Mouse (Mus musculus) adrenal gland, postnatal 10 days (tissue): ENCODE data around the gene Ccn6. TPM values are rescaled to one million over a fixed set of nuclear protein-coding genes. Genes with fewer than 3 reads are reported as not detected.
A peak's percentile ranks its signal among the peaks of the same experiment; 100 is the strongest.
"Not testable (repeated sequence)": the region's sequence is repeated elsewhere in the genome, so short reads cannot be mapped to it uniquely, and the experiment has no call there.

Experiments
- DNase-seq: peaks from one replicate; pipeline ENCODE4 v3.0.0; 2021; ENCODE audit warnings: mixed read lengths
- long read RNA-seq, 2 experiments: library from polyadenylated mRNA; stranded (forward); transcript quantifications; one replicate each; pipeline ENCODE4 v2.0.0; 2021
- total RNA-seq, 2 experiments: library from RNA; stranded (reverse); gene quantifications; 2 replicates each; pipeline ENCODE4 v1.2.3; 2021

Gene Ccn6
- total RNA-seq, result under 1 TPM; 0.48 TPM
- long read RNA-seq, experiment 1, partial matches to known transcripts, result 0 of 2 reads
- long read RNA-seq, experiment 1, other reads (novel, unspliced or antisense), result 1 of 2 reads
- long read RNA-seq, experiment 2, partial matches to known transcripts, result 0 of 1 reads
- long read RNA-seq, experiment 2, other reads (novel, unspliced or antisense), result 0 of 1 reads

DNA sequence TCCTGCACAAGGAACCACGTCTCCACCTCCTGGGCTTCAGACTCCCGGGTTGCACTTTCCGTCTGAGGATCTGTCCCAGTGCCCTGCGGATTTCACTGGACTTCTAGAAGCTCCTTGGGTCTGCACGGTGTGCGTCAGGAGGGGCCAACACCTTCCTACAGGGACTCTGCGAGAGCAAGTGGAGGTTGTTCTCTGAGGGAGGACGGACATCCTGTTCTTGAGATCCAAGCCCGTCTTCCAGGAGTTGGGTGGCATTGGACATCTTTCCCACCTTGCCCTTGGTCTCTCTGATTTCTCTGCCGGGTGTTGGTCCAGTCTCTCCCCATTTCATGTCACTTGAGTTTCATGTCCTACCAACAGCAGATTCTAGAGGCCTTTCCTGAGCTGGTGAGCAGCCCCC is at the start of gene Ccn6:
Ccn6 (minus strand) TSS at position 101 of the 400 bp plus-strand sequence.
- DNase-seq, result no peak

DNA sequence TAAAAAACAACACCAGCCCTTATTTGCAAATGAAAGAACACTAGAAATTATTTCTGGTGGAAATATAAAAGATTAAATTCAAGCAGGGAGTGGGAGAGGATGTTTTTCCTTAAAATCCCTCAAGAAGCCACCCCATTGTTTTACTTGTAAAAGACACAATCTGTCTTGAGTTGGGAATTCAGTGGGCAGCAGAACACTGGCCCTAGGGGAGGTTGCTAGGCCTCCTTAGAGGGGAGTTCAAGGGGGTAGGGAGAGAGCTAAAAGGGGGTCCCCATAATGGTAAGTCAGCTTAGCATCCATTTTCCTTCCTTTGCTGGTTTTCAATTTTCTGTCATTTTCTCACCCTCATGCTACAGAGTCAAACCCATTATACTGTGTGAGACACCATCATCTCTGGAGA is 46.4 kb upstream of the Ccn6 start:
- DNase-seq, result no peak

DNA sequence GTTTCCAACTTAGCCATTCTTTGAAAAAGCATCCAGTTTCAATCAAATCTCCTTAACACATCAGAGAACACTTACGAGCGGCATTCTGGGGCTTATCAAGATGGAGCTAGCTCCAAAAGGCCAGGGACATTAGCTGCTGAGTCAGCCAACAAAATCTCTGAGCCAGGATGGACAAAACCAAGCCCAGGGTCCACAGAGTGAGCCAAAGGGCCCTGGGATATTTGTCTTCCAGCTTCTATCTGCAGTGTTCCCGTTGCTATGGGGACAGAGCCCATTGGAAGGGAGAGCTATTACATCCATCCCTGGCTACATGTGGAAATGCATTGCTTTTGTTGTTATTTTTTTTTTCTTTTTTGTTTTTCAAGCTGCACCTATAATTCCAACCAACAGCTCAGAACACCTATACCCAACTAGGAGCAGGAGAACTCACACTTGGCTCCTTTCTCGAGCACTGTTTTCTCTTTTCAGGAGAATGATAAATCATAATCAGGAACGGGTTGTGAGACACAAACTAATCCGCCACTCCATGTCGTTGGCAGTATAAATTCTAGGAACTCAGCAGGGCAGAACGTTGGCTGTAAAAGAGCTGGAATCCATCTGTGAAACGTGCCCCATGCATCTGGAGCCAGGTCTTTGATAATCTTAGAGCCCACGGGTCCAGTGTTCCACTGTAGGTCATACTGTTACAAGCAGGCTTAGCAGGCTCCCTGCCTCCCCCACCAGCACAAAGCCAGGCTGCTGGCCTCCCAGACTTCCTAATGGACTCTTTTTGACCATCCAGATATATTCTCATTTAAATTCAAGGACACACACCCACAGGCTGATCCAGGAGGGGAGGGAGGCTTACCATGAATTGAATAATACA is 45.8 kb upstream of the Ccn6 start:
- DNase-seq, result peak; percentile 55

DNA sequence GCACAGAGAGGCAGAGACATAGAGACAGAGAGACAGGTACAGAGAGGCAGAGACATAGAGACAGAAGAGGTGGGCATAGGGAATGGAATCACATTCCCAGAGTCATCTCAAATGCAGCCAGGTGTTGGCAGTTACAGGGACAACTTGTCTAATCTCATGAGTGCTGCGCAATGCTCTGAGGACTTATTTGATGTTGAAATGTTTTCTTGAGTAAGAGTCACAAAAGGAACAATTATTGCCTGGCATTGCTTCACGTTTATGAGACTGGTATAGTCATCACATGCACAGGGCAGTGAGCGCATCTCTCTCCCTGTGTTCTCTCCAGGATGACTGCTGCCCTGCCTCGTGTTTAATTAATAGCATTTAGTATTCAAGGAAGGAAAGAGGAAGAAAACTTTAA is 45.1 kb upstream of the Ccn6 start:
- DNase-seq, result peak; percentile 28

DNA sequence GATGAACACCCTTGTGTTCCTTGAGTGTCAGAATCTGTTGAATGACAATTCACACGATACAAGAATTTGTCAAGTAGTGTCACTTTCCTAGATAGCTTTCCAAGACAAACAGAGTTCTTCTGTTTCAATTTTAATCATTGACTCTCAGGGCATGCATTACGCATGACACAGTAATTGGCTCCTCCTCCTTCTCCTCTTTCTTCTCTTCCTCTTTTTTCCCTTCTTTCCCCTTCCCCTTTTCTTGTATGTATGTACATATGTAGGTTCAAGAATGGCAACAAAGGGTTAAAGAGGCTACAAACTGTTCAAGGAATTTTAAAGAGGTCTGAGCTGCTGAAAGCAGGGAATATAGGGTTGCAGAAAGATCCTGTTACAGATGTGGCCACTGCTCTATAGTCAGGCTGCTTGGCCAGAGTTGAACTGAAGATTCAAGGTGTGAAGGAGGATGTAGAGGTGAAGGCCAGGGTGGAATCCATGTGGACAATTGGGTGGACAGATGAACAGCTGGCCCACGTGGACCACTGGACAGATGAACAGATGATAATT is 43.8 kb upstream of the Ccn6 start:
- no peak for DNase-seq

GRCm38 (mm10) chr10:39202490-39202889 is 38.9 kb upstream of the Ccn6 start:
- no peak for DNase-seq

DNA sequence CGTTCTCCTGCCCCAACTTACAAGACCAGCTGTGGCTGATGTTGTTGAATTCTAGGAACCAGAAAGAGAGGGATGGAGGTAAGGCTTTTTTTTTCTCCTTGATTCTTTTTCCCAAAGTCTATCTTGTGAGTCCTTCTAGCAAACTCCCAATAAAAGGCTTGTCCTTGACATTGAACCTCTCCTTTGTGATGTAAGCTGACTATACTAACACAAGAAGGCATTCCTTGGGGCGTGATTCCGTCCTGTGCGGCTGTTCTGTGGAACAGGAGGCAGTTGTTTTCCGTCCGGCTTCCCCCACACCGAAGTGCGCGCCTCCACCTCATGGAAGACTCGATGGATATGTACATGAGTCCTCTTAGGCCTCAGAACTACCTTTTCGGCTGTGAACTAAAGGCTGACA is 34.6 kb upstream of the Ccn6 start:
- not testable (repeated sequence) for DNase-seq

- no peak for DNase-seq
Observed at GRCm38 (mm10) chr10:39192673-39193072, 29.1 kb upstream of the Ccn6 start.

- no peak for DNase-seq
Observed at GRCm38 (mm10) chr10:39185545-39185906, 21.9 kb upstream of the Ccn6 start.

DNA sequence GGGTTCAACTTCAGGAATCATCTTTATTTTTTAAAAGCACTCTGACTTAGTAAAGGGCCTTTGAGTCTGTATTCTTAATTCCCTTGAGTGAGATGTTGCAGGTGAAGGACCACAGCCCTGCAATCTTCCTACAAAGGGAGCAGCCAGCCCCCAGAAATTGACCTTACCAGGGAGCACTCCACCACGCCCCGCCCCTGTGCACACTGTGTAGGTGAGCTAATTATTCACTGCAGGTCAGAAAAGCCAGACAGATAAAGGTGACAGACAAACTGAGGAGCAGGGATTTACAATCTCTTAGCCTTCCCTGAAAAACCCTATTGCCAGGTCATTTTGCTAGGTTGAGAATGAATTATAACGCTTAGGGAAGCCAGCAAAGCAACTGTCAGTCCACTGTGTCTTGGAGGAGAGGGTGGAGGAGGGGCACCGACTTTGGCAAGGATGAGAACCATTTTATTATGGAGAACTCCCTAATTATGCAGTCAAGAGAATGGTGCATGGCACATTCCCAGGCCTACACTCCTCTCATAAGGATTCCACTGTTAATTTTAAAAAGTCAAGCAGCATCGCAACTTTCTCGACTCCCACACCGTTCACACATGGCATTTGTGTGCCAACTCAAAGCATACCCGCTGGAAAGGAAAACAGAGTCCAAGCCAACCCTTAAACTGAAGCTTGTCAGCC is 21.4 kb upstream of the Ccn6 start:
- no peak for DNase-seq

DNA sequence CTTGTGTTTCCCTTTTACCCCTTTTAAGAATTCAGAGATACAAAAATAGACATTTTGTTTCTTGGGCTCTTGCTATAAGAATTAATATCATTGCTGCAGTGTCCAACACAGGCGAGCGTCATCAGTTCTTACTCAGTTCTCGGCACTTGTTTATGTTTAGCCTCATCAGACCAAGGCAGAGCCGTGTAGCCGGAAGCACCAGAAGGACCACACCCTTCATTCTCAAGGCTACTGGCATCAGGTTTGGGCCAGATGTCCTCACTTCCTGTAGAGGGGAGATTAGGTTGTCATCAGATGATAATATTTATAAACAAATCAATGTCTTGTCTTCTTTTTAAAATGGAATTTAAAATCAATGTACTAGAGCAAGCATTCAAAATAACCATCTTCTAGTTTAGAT is 13.4 kb upstream of the Ccn6 start:
- no peak for DNase-seq

DNA sequence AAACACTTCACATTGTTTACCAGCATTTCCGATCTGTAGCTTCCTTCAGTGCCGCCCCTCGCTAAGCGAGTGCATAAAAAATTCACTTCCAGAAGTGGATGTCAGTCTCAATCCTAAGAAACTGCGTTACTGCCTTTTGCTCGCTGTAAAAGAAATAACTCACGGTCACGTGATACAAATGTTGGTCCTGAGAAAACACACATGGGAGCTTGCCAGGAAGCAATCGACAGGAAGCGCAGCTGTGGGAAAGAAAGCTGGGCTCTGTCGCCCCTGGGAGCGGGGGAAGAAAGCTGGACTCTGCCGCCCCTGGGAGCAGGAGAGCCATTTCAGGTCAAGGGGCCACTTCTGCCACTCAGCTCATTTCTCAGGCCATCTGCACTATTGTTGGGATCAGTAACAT is 9.5 kb upstream of the Ccn6 start:
- peak; percentile 44 for DNase-seq

DNA sequence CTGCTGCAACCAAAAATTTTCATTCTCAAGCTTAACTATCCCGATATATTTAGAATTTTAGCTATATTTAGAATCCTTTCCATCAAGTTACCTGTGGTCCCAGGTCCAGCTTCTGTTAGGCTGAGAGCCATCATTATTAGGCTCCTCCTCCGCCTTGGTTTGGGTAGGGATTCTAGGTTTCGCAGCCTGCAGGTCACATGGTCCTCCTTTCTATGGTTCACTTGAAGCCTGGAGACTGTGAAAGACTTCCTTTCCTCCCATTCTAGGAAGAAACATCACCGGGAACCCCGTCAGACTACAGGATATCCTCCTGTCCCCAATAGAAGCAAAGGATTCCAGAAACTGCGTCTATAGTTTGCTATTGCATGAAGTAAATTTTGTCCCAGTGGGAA is 8.9 kb upstream of the Ccn6 start:
- no peak for DNase-seq

GRCm38 (mm10) chr10:39171603-39172539 is 8.3 kb upstream of the Ccn6 start:
- DNase-seq, result peak; percentile 91

- DNase-seq, result peak; percentile 93
Observed at GRCm38 (mm10) chr10:39171134-39171533, 7.5 kb upstream of the Ccn6 start.

DNA sequence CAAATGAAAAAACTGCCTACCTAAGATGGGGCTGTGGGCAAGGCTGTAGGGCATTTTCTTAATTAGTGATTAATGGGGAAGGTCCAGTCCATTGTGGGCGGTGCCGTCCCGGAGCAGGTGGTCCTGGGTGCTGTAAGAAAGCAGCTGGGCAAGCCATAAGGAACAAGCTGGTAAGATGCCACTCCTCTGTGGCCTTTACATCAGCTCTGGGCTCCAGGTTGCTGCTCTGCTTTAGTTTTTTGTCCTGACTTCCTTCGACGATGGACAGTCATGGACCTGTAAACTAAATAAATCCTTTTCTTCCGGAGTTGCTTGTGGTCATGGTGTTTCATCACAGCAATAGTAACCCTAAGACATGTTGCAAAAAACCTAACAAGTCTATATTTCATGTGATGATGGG is 7.1 kb upstream of the Ccn6 start:
- no peak for DNase-seq

GRCm38 (mm10) chr10:39170181-39170580 is 6.6 kb upstream of the Ccn6 start:
- peak; percentile 87 for DNase-seq

- no peak for DNase-seq
Observed at GRCm38 (mm10) chr10:39169642-39170041, 6.0 kb upstream of the Ccn6 start.

DNA sequence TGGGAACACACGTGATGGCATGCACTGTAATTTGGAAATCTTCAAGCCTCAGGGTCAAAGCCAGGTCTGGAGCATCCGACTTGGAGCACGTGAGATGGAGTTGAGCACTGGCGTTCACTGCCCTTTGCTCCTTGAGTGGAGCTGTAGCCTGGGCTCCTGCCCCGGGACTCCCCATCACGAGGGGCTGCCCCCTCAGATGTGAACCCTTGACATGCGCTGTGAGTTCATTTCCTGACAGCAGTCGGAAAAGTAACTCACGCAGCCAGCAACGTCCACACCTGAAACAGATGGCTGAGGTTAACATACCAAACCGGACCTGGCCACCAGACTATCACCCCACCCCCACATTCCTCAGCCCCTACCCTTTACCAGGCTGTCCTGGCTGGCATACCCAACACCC is 4.0 kb upstream of the Ccn6 start:
- no peak for DNase-seq

DNA sequence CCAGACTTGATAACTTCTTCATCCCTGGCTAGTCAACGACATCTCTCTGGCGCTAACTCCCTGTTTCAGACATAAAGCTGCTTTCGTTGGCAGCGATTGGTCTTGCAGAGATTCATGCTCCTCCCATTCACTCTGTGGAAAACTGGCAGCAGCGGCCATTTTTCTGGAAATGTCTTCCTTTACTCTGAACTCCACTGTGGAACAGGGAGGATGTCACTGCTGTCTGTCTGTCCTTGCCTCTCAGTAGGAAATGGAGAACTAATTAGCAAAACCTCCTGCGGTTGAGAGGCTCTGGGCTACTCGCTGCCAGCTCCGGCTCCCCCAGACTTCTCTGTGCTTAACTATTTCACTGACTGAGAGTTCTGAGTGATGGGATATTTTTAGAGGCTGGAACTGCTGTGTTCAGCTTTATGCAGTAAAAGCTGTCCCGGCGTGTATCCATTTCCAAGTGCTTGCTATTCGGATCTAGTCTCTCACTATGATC is 2.1 kb upstream of the Ccn6 start:
- peak; percentile 33 for DNase-seq

GRCm38 (mm10) chr10:39162666-39163484 is 719 bp downstream of the Ccn6 start:
- peak; percentile 54 for DNase-seq
